Mouse (Mus musculus) liver, embryonic 14.5 days (tissue): Measurements from ENCODE around the gene Borcs6. TPM values are rescaled to one million over a fixed set of nuclear protein-coding genes. Genes with fewer than 3 reads are reported as not detected.

Experiments
- ATAC-seq: fragments of 200-750 bp; cut with Nextera tagmentation; 2 replicates; pipeline ENCODE4 v1.8.0; 2017; ENCODE audit warnings: moderate number of reproducible peaks, mild to moderate bottlenecking, moderate library complexity; ENCODE audit not compliant: insufficient read depth
- DNase-seq, 3 experiments: peaks; one replicate each; pipeline ENCODE4 v3.0.0-alpha.2; 2012 to 2013; ENCODE audit warnings: low read depth in 3 of 3, low spot score in 3 of 3
- H3K27ac ChIP-seq: fragments of 300-500 bp; sonication (generic); 2 replicates; pipeline ENCODE4 v1.5.1; 2014; ENCODE audit warnings: moderate library complexity, mild to moderate bottlenecking, control low read depth, inconsistent platforms
- H3K27me3 ChIP-seq: fragments of 300-500 bp; sonication (generic); 2 replicates; pipeline ENCODE4 v1.6.1; 2014; ENCODE audit warnings: mild to moderate bottlenecking, low read length, moderate library complexity; ENCODE audit not compliant: control insufficient read depth, insufficient read depth
- H3K36me3 ChIP-seq: fragments of 300-500 bp; sonication (generic); replicated peaks from 2 replicates; pipeline ENCODE4 v1.6.1; 2014; ENCODE audit warnings: low read depth; ENCODE audit not compliant: control insufficient read depth, insufficient read depth
- H3K4me1 ChIP-seq, 2 experiments: fragments of 200-500 bp in 1 of 2; fragments of 300-500 bp in 1 of 2; sonication (generic) in 1 of 2; replicated peaks; 2 replicates each; pipeline ENCODE4 v1.6.1; 2012 to 2014; ENCODE audit warnings: antibody characterized with exemption in 1 of 2, inconsistent platforms in 1 of 2, low read length in 1 of 2; ENCODE audit not compliant: control insufficient read depth in 2 of 2, insufficient read depth in 2 of 2
- H3K4me2 ChIP-seq: fragments of 300-500 bp; sonication (generic); 2 replicates; pipeline ENCODE4 v1.6.1; 2014; ENCODE audit warnings: low read depth, mild to moderate bottlenecking, control low read depth, moderate library complexity
- H3K4me3 ChIP-seq, 2 experiments: fragments of 200-500 bp in 1 of 2; fragments of 300-500 bp in 1 of 2; sonication (generic) in 1 of 2; 2 replicates each; pipeline ENCODE4 v1.5.1; 2012 to 2014; ENCODE audit warnings: low read depth in 2 of 2, low read length in 2 of 2, mild to moderate bottlenecking in 2 of 2, control low read depth in 1 of 2, inconsistent platforms in 1 of 2, moderate library complexity in 1 of 2; ENCODE audit not compliant: insufficient read depth in 1 of 2
- H3K9ac ChIP-seq: fragments of 300-500 bp; sonication (generic); replicated peaks from 2 replicates; pipeline ENCODE4 v1.6.1; 2014; ENCODE audit warnings: mild to moderate bottlenecking, control low read depth, moderate library complexity
- H3K9me3 ChIP-seq: fragments of 300-500 bp; sonication (generic); 2 replicates; pipeline ENCODE4 v1.6.1; 2016; ENCODE audit warnings: low read length, mixed read lengths; ENCODE audit not compliant: control insufficient read depth
- CTCF ChIP-seq: IDR thresholded peaks from 2 replicates; pipeline ENCODE4 v1.5.1; 2016; ENCODE audit warnings: antibody characterized with exemption, low read depth, control low read depth
- EP300 ChIP-seq: IDR thresholded peaks from 2 replicates; pipeline ENCODE4 v1.6.1; 2016; ENCODE audit warnings: antibody characterized with exemption, low read depth
- whole genome bisulfite sequencing: fragments of 180-500 bp; shearing (Covaris S2); extraction: QIAGEN DNeasy Blood & Tissue Kit; methylation state at CpG from one replicate; pipeline ENCODE4 v1.1.7; 2014; ENCODE audit not compliant: insufficient replicate concordance; 5-methylcytosine and 5-hydroxymethylcytosine counted together
- polyA plus RNA-seq, 2 experiments: library from polyadenylated mRNA; depleted of rRNA in 1 of 2; stranded (reverse) in 1 of 2; unstranded in 1 of 2; fragments of >200 nt; fragmentation: Nextera tagmentation in 1 of 2; extraction: Ambion mirVana in 1 of 2; gene quantifications; 2 replicates each; pipeline versions ENCODE4 v1.2.1 to v1.2.3; 2012 to 2014

The Borcs6 gene
- polyA plus RNA-seq, 2 experiments, result 3.0 to 3.4 TPM

DNA sequence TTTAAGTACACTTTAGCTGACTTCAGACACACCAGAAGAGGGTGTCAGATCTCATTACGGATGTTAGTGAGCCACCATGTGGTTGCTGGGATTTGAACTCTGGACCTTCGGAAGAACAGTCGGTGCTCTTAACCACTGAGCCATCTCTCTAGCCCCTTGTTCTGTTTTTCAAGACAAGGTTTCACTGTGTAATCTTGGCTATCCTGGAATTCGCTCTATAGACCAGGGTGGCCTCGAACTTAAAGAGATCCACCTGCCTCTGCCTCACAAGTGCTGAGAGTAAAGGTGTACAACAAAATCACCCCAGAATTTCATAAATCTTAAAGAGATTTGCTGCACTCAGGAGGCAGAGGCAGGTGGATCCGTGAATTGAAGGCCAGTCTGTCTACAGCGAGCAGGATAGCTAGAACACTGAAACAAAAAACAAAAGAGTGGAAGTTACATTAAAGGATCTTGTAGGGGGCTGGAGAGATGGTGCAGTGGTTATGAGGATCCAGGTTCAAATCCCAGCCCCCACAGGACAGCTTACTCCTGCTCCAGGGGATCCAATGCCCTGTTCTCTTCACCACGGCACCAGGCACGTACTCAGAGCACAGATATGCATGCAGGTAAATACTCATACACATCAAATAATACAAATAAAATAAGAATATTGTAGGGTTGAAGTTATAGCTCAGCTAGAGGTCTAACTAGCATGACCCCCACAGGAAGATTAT lies 16.4 kb downstream of the Borcs6 start:
- H3K4me3 ChIP-seq, result no peak overlapping the region
- H3K9me3 ChIP-seq, result no peaks in the 10 kb centered on the region
- WGBS, result 32% methylated on average over 8 of the region's 9 CpGs
- no peaks in the 10 kb centered on the region for H3K27me3 ChIP-seq
- H3K4me1 ChIP-seq, result peaks cover 15 to 27% of the 10 kb centered on the region in 2 experiments
- H3K27ac ChIP-seq, result no peak overlapping the region
- no peak; the same call in 1 of the 2 replicates for ATAC-seq
- H3K36me3 ChIP-seq, result no peaks in the 10 kb centered on the region
- no peak overlapping the region for H3K4me2 ChIP-seq
- no peak for TF ChIP-seq CTCF
- no peak for TF ChIP-seq EP300
- H3K9ac ChIP-seq, result no peak overlapping the region
- DNase-seq, result no peak

DNA sequence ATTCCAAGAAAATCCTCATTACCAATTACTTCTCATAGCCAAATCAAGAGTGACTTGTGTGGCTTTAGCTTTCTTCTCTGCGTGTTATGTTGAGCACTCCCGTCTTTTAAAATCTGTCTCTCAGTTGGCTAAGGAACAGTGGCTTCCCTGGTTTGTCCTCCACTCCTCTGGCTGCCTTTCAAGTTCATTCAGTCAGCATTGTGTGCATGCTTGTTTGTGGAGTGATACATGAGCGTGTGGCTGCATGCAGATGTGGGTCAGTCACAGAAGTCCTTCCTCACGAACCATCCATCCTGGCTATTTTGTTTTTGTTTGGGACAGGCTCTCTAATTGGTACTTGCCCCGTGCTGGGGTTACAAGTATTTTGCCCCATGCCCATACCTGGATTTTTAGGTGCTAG lies 17.1 kb downstream of the Borcs6 start:
- no peak for ATAC-seq
- Histone ChIP-seq H3K27me3 (no peaks in the 10 kb centered on the region), H3K9me3 (no peaks in the 10 kb centered on the region), H3K4me2 (no peak overlapping the region), H3K27ac (no peak overlapping the region), H3K4me3 (no peak overlapping the region), H3K36me3 (no peaks in the 10 kb centered on the region), H3K4me1 (peaks cover 10 to 21% of the 10 kb centered on the region in 2 experiments), H3K9ac (no peak overlapping the region)
- no peak for DNase-seq
- TF ChIP-seq EP300 (no peak), CTCF (no peak)
- WGBS, result 60% methylated on average over 5 of the region's 5 CpGs

DNA sequence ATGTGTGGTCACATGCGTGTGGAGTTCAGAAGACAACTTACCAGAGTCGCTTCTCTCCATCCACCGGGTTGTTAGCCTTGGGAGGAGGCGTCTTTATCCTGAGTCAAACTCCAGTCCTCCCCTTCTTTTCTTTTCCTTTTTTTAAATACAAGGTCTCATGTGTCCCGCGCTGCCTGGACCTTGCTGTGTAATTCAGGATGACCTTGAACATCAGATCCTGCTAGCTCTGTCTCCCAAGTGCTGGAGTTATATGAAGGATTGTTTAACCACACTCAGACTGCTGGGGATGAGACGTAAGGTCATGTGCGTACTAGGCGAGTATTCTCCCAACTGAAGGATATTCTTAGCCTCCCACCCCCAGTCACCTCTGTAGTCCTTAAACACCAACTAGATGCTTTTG lies 17.8 kb downstream of the Borcs6 start:
- TF ChIP-seq CTCF, result no peak
- TF ChIP-seq EP300, result no peak
- WGBS, result 77% methylated on average over 9 of the region's 9 CpGs
- no peaks in the 10 kb centered on the region for H3K36me3 ChIP-seq
- DNase-seq, result no peak
- peaks cover 8 to 18% of the 10 kb centered on the region in 2 experiments for H3K4me1 ChIP-seq
- no peak overlapping the region for H3K4me3 ChIP-seq
- H3K27ac ChIP-seq, result no peak overlapping the region
- H3K9ac ChIP-seq, result no peak overlapping the region
- H3K9me3 ChIP-seq, result no peaks in the 10 kb centered on the region
- no peaks in the 10 kb centered on the region for H3K27me3 ChIP-seq
- ATAC-seq, result no peak
- H3K4me2 ChIP-seq, result no peak overlapping the region

DNA sequence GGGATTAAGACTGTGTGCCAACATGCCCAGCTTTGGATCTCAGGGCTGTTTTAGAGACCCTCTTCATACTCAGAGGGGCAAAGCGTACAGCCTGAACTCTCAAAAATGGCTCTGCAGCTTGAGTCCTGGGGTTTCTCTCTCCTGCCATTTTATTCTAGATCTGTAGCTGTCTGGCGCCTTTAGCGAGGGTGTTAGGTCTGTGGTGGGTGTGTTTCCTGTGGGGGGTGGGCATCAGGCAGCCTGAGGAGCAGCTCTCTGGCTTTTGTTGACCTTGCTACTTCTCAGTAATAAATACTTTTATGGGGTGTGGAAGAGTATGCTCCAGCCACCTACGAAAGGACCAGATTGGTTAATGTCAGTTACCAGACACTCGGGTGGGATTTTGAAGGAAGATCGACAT lies 18.5 kb downstream of the Borcs6 start:
- H3K4me2 ChIP-seq, result no peak overlapping the region
- H3K9ac ChIP-seq, result no peak overlapping the region
- DNase-seq (no peak), ATAC-seq (no peak)
- no peaks in the 10 kb centered on the region for H3K36me3 ChIP-seq
- TF ChIP-seq EP300 (no peak), CTCF (no peak)
- peaks cover 8 to 14% of the 10 kb centered on the region in 2 experiments for H3K4me1 ChIP-seq
- no peak overlapping the region for H3K27ac ChIP-seq
- no peak overlapping the region for H3K4me3 ChIP-seq
- H3K27me3 ChIP-seq, result no peaks in the 10 kb centered on the region; the same call in 1 of the 2 replicates
- no peaks in the 10 kb centered on the region for H3K9me3 ChIP-seq
- 72% methylated on average over 6 of the region's 6 CpGs for WGBS

DNA sequence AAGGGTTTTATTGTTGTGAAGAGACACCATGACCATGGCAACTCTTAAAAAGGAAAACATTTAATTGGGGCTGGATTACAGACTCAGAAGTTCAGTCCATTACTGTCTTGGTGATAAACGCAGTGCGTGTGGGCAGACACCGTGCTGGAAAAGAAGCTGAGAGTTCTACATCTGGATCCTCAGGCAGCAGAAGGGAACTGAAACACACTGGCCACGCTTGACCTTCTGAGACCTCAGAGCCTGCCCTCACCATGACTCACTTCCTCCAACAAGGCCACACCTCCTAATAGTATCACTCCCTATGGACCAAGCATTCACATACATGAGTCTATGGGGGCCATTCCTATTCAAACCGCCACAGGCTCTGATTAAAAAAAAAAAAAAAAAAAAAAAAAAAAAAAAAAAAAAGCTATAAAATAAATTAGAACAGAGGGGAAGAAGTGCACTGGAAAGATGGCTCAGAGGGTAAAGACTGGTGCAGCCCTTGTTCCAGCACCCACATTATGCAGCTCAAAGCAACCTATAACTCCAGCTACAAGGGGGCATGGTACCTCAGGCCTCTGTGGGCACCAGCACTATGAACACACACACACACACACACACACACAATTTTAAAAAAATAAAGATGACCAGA lies 19.4 kb downstream of the Borcs6 start:
- WGBS, result 55% methylated on average over 5 of the region's 5 CpGs
- H3K4me2 ChIP-seq, result no peak overlapping the region
- peaks cover 6 to 8% of the 10 kb centered on the region in 2 experiments for H3K4me1 ChIP-seq
- H3K9me3 ChIP-seq, result no peaks in the 10 kb centered on the region
- H3K36me3 ChIP-seq, result no peaks in the 10 kb centered on the region
- DNase-seq (no peak), ATAC-seq (no peak)
- H3K27me3 ChIP-seq, result no peaks in the 10 kb centered on the region; the same call in 1 of the 2 replicates
- TF ChIP-seq EP300 (no peak), CTCF (no peak)
- H3K27ac ChIP-seq, result no peak overlapping the region
- no peak overlapping the region for H3K4me3 ChIP-seq
- H3K9ac ChIP-seq, result no peak overlapping the region
